Mouse (Mus musculus): ENCODE measurements around the gene Rasd2.

Gene Rasd2

GRCm38 (mm10) chr8:75222665-75223064 lies 8.9 kb downstream of the Rasd2 start:
- no peak for DNase-seq

DNA sequence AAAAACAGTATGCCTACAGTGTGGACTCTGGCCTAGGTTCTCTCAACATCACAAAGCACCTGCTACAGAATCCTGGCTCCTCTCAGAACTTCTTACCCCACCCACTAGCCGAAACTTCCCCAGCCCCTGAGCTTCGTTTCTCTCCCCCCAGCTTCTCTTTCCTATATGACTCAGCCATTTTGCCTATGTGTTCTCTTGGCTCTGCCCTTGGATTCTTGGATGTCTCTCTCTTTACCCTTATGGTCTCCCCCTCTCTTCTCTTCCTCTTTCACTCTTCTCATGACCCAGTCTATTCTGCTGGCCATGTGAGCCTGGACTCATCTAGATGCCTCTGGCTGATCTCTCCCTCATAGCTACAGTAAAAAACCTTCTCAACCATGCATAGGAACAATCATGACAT lies 13.0 kb downstream of the Rasd2 start:
- DNase-seq = no peak

DNA sequence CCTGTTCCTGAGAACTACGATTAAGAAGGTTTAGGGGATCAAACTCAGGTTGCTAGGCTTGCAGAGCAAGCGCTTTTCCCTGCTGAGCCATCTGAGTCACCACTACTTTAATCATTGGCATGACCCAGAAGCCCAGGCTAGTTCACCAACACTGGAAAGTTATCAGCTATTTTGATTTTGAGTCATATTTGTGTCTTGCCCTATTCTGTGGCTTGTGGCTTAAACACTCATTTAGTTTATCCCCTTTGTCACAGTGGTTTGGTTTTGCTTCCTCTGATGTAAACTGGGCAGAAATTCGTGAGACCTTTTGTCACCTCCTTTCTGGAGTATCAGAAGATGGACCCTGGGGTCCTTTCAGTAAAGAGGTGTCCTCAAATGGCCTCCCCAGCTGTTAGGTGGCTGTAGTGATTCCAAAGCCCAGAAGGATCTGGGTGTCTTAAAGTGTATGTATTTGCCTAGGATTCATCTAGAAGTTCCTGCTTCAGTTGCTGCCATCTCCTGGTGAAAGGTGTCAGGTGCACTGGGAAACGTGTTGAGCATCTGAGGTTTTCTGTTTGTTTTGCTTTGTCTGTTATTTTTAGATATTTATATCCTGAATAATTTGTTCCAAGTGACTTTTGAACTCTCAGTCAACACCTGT lies 20.3 kb downstream of the Rasd2 start:
- no peak for DNase-seq

DNA sequence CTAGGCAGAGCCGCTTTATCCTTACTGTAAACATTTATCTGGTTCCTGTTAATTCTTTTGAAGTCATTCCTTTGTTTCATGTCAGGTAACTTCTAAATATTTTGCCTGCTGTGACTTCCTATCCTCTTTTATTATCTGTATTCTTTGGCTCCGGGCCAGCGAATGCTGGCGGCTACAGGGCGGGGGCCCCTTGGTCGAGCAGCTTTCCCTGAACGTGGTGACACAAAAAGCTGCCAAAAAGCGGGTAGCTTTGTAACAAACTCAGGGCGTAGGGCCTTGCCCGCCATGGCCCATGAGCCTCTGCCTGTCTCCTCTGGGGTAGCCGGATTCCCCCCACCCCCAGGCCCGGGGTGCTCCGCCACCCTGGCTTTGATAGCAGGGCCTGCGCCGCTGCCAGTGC lies 33.6 kb downstream of the Rasd2 start:
- DNase-seq = no peak

GRCm38 (mm10) chr8:75249186-75249585 lies 35.4 kb downstream of the Rasd2 start:
- DNase-seq = no peak

GRCm38 (mm10) chr8:75254027-75254426 lies 40.3 kb downstream of the Rasd2 start:
- no peak for DNase-seq

GRCm38 (mm10) chr8:75255635-75256034 lies 41.9 kb downstream of the Rasd2 start:
- DNase-seq = no peak

GRCm38 (mm10) chr8:75272166-75272565 lies 58.4 kb downstream of the Rasd2 start:
- peak; percentile 23 for DNase-seq

Measured in right cerebral cortex, adult 18-20 months (tissue).